Mouse (Mus musculus): Measurements from ENCODE around the gene Amigo2. TPM values are rescaled to one million over a fixed set of nuclear protein-coding genes. Genes with fewer than 3 reads are reported as not detected.

The Amigo2 gene
- polyA plus RNA-seq, 1 experiment, result 0.19 TPM

- Histone ChIP-seq H3ac (ENCODE audit: control insufficient read depth, insufficient read length) (no peak overlapping the region), H3K4me3 (no peak overlapping the region), H3K4me2 (ENCODE audit: low read depth) (no peak overlapping the region)
Measured at GRCm38 (mm10) chr15:97258483-97259230, 11.6 kb upstream of the Amigo2 start.

GRCm38 (mm10) chr15:97257206-97257775 lies 10.2 kb upstream of the Amigo2 start:
- TF ChIP-seq POLR2AphosphoS2 (IDR thresholded peaks at IDR 0.05; ENCODE audit: insufficient read length, low read depth), result no peak
- TF ChIP-seq USF1 (IDR thresholded peaks at IDR 0.05; ENCODE audit: low read depth), result no peak
- TF ChIP-seq SRF (IDR thresholded peaks at IDR 0.05; ENCODE audit: control insufficient read depth, insufficient read length, low read depth), result no peak
- TF ChIP-seq MYOD1 (IDR thresholded peaks at IDR 0.05; ENCODE audit: control insufficient read depth in 1 of 3, insufficient read length in 2 of 3, low read depth in 2 of 3), result no peak
- TF ChIP-seq TCF12 (IDR thresholded peaks at IDR 0.05; ENCODE audit: insufficient read depth, poor library complexity, severe bottlenecking), result no peak
- no peak for TF ChIP-seq MYOG (IDR thresholded peaks at IDR 0.05; ENCODE audit: control insufficient read depth in 1 of 3, insufficient read depth in 1 of 3, insufficient read length in 2 of 3, low read depth in 2 of 3)
- no peak for TF ChIP-seq REST (IDR thresholded peaks at IDR 0.05; ENCODE audit: insufficient read depth, insufficient read length)
- no peak for TF ChIP-seq CEBPB (IDR thresholded peaks at IDR 0.05; ENCODE audit: insufficient read depth, poor library complexity, severe bottlenecking)
- TF ChIP-seq MAX (IDR thresholded peaks at IDR 0.05; ENCODE audit: low read depth), result no peak
- no peak for TF ChIP-seq E2F4 (IDR thresholded peaks at IDR 0.05; ENCODE audit: insufficient read depth)
- no peak for TF ChIP-seq POLR2A (IDR thresholded peaks at IDR 0.05; ENCODE audit: insufficient read length, low read depth)
- no peak for TF ChIP-seq TCF3 (IDR thresholded peaks at IDR 0.05; ENCODE audit: insufficient read length, low read depth)
- H3K4me2 ChIP-seq (ENCODE audit: low read depth), result no peak overlapping the region

More at GRCm38 (mm10) chr15:97258483-97259230, 11.6 kb upstream of the Amigo2 start:
- TF ChIP-seq TCF3 (IDR thresholded peaks at IDR 0.05; ENCODE audit: insufficient read length, low read depth) (no peak), MYOD1 (IDR thresholded peaks at IDR 0.05; ENCODE audit: control insufficient read depth in 1 of 3, insufficient read length in 2 of 3, low read depth in 2 of 3) (no peak), MAX (IDR thresholded peaks at IDR 0.05; ENCODE audit: low read depth) (no peak), USF1 (IDR thresholded peaks at IDR 0.05; ENCODE audit: low read depth) (no peak), E2F4 (IDR thresholded peaks at IDR 0.05; ENCODE audit: insufficient read depth) (no peak), SRF (IDR thresholded peaks at IDR 0.05; ENCODE audit: control insufficient read depth, insufficient read length, low read depth) (no peak), POLR2A (IDR thresholded peaks at IDR 0.05; ENCODE audit: insufficient read length, low read depth) (no peak), TCF12 (IDR thresholded peaks at IDR 0.05; ENCODE audit: insufficient read depth, poor library complexity, severe bottlenecking) (no peak), CEBPB (IDR thresholded peaks at IDR 0.05; ENCODE audit: insufficient read depth, poor library complexity, severe bottlenecking) (no peak), MYOG (IDR thresholded peaks at IDR 0.05; ENCODE audit: control insufficient read depth in 1 of 3, insufficient read depth in 1 of 3, insufficient read length in 2 of 3, low read depth in 2 of 3) (no peak), REST (IDR thresholded peaks at IDR 0.05; ENCODE audit: insufficient read depth, insufficient read length) (no peak), POLR2AphosphoS2 (IDR thresholded peaks at IDR 0.05; ENCODE audit: insufficient read length, low read depth) (no peak)
- no peaks in the 10 kb centered on the region for H3K79me2 ChIP-seq (ENCODE audit: control insufficient read depth, insufficient read depth)
- H3K27me3 ChIP-seq (ENCODE audit: control insufficient read depth, insufficient read depth, insufficient read length), result no peaks in the 10 kb centered on the region
- no peaks in the 10 kb centered on the region for H3K36me3 ChIP-seq (ENCODE audit: control insufficient read depth, insufficient read depth)

GRCm38 (mm10) chr15:97256411-97256810 lies 9.3 kb upstream of the Amigo2 start:
- H3K27me3 ChIP-seq (ENCODE audit: control insufficient read depth, insufficient read depth, insufficient read length), result no peaks in the 10 kb centered on the region
- H3K4me2 ChIP-seq (ENCODE audit: low read depth), result no peak overlapping the region
- no peak overlapping the region for H3ac ChIP-seq (ENCODE audit: control insufficient read depth, insufficient read length)
- no peak overlapping the region for H3K4me3 ChIP-seq
- H3K79me2 ChIP-seq (ENCODE audit: control insufficient read depth, insufficient read depth), result no peaks in the 10 kb centered on the region
- no peak for TF ChIP-seq POLR2AphosphoS2 (IDR thresholded peaks at IDR 0.05; ENCODE audit: insufficient read length, low read depth)
- no peak for TF ChIP-seq TCF12 (IDR thresholded peaks at IDR 0.05; ENCODE audit: insufficient read depth, poor library complexity, severe bottlenecking)
- TF ChIP-seq MYOD1 (IDR thresholded peaks at IDR 0.05; ENCODE audit: control insufficient read depth in 1 of 3, insufficient read length in 2 of 3, low read depth in 2 of 3), result no peak
- TF ChIP-seq E2F4 (IDR thresholded peaks at IDR 0.05; ENCODE audit: insufficient read depth), result no peak
- no peak for TF ChIP-seq TCF3 (IDR thresholded peaks at IDR 0.05; ENCODE audit: insufficient read length, low read depth)
- TF ChIP-seq USF1 (IDR thresholded peaks at IDR 0.05; ENCODE audit: low read depth), result no peak
- no peak for TF ChIP-seq MAX (IDR thresholded peaks at IDR 0.05; ENCODE audit: low read depth)
- TF ChIP-seq POLR2A (IDR thresholded peaks at IDR 0.05; ENCODE audit: insufficient read length, low read depth), result no peak
- no peaks in the 10 kb centered on the region for H3K36me3 ChIP-seq (ENCODE audit: control insufficient read depth, insufficient read depth)

More at GRCm38 (mm10) chr15:97257206-97257775, 10.2 kb upstream of the Amigo2 start:
- no peak overlapping the region for H3ac ChIP-seq (ENCODE audit: control insufficient read depth, insufficient read length)
- no peak overlapping the region for H3K4me3 ChIP-seq
- H3K36me3 ChIP-seq (ENCODE audit: control insufficient read depth, insufficient read depth), result no peaks in the 10 kb centered on the region
- no peaks in the 10 kb centered on the region for H3K79me2 ChIP-seq (ENCODE audit: control insufficient read depth, insufficient read depth)
- H3K27me3 ChIP-seq (ENCODE audit: control insufficient read depth, insufficient read depth, insufficient read length), result no peaks in the 10 kb centered on the region

GRCm38 (mm10) chr15:97255800-97256199 lies 8.7 kb upstream of the Amigo2 start:
- no peak for TF ChIP-seq CEBPB (IDR thresholded peaks at IDR 0.05; ENCODE audit: insufficient read depth, poor library complexity, severe bottlenecking)
- TF ChIP-seq USF1 (IDR thresholded peaks at IDR 0.05; ENCODE audit: low read depth), result no peak
- no peak for TF ChIP-seq MAX (IDR thresholded peaks at IDR 0.05; ENCODE audit: low read depth)
- TF ChIP-seq TCF12 (IDR thresholded peaks at IDR 0.05; ENCODE audit: insufficient read depth, poor library complexity, severe bottlenecking), result no peak
- TF ChIP-seq MYOD1 (IDR thresholded peaks at IDR 0.05; ENCODE audit: control insufficient read depth in 1 of 3, insufficient read length in 2 of 3, low read depth in 2 of 3), result no peak
- no peak for TF ChIP-seq REST (IDR thresholded peaks at IDR 0.05; ENCODE audit: insufficient read depth, insufficient read length)
- no peak for TF ChIP-seq MYOG (IDR thresholded peaks at IDR 0.05; ENCODE audit: control insufficient read depth in 1 of 3, insufficient read depth in 1 of 3, insufficient read length in 2 of 3, low read depth in 2 of 3)
- no peak for TF ChIP-seq POLR2AphosphoS2 (IDR thresholded peaks at IDR 0.05; ENCODE audit: insufficient read length, low read depth)
- no peak for TF ChIP-seq E2F4 (IDR thresholded peaks at IDR 0.05; ENCODE audit: insufficient read depth)
- TF ChIP-seq SRF (IDR thresholded peaks at IDR 0.05; ENCODE audit: control insufficient read depth, insufficient read length, low read depth), result no peak
- no peak for TF ChIP-seq POLR2A (IDR thresholded peaks at IDR 0.05; ENCODE audit: insufficient read length, low read depth)
- H3K79me2 ChIP-seq (ENCODE audit: control insufficient read depth, insufficient read depth), result no peaks in the 10 kb centered on the region
- H3K27me3 ChIP-seq (ENCODE audit: control insufficient read depth, insufficient read depth, insufficient read length), result no peaks in the 10 kb centered on the region
- no peak overlapping the region for H3K4me3 ChIP-seq
- no peak overlapping the region for H3K4me2 ChIP-seq (ENCODE audit: low read depth)
- no peaks in the 10 kb centered on the region for H3K36me3 ChIP-seq (ENCODE audit: control insufficient read depth, insufficient read depth)
- no peak overlapping the region for H3ac ChIP-seq (ENCODE audit: control insufficient read depth, insufficient read length)

All from myocyte (in vitro differentiated cells).